Mouse (Mus musculus): ENCODE measurements around the gene Iars.
"Not testable (repeated sequence)": the region's sequence is repeated elsewhere in the genome, so short reads cannot be mapped to it uniquely, and the experiment has no call there.

Iars gene

GRCm38 (mm10) chr13:49712047-49712721 is 30.3 kb downstream of the Iars start:
- in situ Hi-C loops (cut with MboI; ENCODE audit: low pct_unique_long_range_greater_than_20kb in 1 of 2, low sequenced_read_pairs in 2 of 2, unreplicated experiment in 1 of 2) = loop anchor here (10.0 to 25.0 kb wide), 2 partner anchors 47 to 800 kb away; no protein-coding TSS in a partner anchor

GRCm38 (mm10) chr13:49719310-49719709 is 37.4 kb downstream of the Iars start:
- in situ Hi-C loops (cut with MboI; ENCODE audit: low pct_unique_long_range_greater_than_20kb in 1 of 2, low sequenced_read_pairs in 2 of 2, unreplicated experiment in 1 of 2) = loop anchor here (10.0 to 25.0 kb wide), 2 partner anchors 55 to 807 kb away; no protein-coding TSS in a partner anchor

GRCm38 (mm10) chr13:49736430-49736829 is 54.5 kb downstream of the Iars start:
- in situ Hi-C loops (cut with MboI; ENCODE audit: low pct_unique_long_range_greater_than_20kb in 1 of 2, low sequenced_read_pairs in 2 of 2, unreplicated experiment in 1 of 2) = no loop called here

- in situ Hi-C loops (cut with MboI; ENCODE audit: low pct_unique_long_range_greater_than_20kb in 1 of 2, low sequenced_read_pairs in 2 of 2, unreplicated experiment in 1 of 2) = no loop called here
Measured at GRCm38 (mm10) chr13:49738011-49738410, 56.1 kb downstream of the Iars start.

- in situ Hi-C loops (cut with MboI; ENCODE audit: low pct_unique_long_range_greater_than_20kb in 1 of 2, low sequenced_read_pairs in 2 of 2, unreplicated experiment in 1 of 2) = no loop called here
Measured at GRCm38 (mm10) chr13:49741285-49742040, 59.6 kb downstream of the Iars start.

GRCm38 (mm10) chr13:49756591-49756990 is 74.7 kb downstream of the Iars start:
- in situ Hi-C loops (cut with MboI; ENCODE audit: low pct_unique_long_range_greater_than_20kb in 1 of 2, low sequenced_read_pairs in 2 of 2, unreplicated experiment in 1 of 2) = no loop called here

- in situ Hi-C loops (cut with MboI; ENCODE audit: low pct_unique_long_range_greater_than_20kb in 1 of 2, low sequenced_read_pairs in 2 of 2, unreplicated experiment in 1 of 2) = no loop called here
Measured at GRCm38 (mm10) chr13:49757966-49758365, 76.1 kb downstream of the Iars start.

GRCm38 (mm10) chr13:49760675-49761074 is 78.8 kb downstream of the Iars start:
- in situ Hi-C loops (cut with MboI; ENCODE audit: low pct_unique_long_range_greater_than_20kb in 1 of 2, low sequenced_read_pairs in 2 of 2, unreplicated experiment in 1 of 2) = no loop called here

GRCm38 (mm10) chr13:49762208-49762607 is 80.3 kb downstream of the Iars start:
- in situ Hi-C loops (cut with MboI; ENCODE audit: low pct_unique_long_range_greater_than_20kb in 1 of 2, low sequenced_read_pairs in 2 of 2, unreplicated experiment in 1 of 2) = no loop called here

- in situ Hi-C loops (cut with MboI; ENCODE audit: low pct_unique_long_range_greater_than_20kb in 1 of 2, low sequenced_read_pairs in 2 of 2, unreplicated experiment in 1 of 2) = no loop called here
Measured at GRCm38 (mm10) chr13:49765306-49765705, 83.4 kb downstream of the Iars start.

GRCm38 (mm10) chr13:49766269-49766668 is 84.4 kb downstream of the Iars start:
- in situ Hi-C loops (cut with MboI; ENCODE audit: low pct_unique_long_range_greater_than_20kb in 1 of 2, low sequenced_read_pairs in 2 of 2, unreplicated experiment in 1 of 2) = no loop called here

- in situ Hi-C loops (cut with MboI; ENCODE audit: low pct_unique_long_range_greater_than_20kb in 1 of 2, low sequenced_read_pairs in 2 of 2, unreplicated experiment in 1 of 2) = no loop called here
Measured at GRCm38 (mm10) chr13:49768048-49768447, 86.1 kb downstream of the Iars start.

GRCm38 (mm10) chr13:49769111-49769510 is 87.2 kb downstream of the Iars start:
- in situ Hi-C loops (cut with MboI; ENCODE audit: low pct_unique_long_range_greater_than_20kb in 1 of 2, low sequenced_read_pairs in 2 of 2, unreplicated experiment in 1 of 2) = no loop called here

- in situ Hi-C loops (cut with MboI; ENCODE audit: low pct_unique_long_range_greater_than_20kb in 1 of 2, low sequenced_read_pairs in 2 of 2, unreplicated experiment in 1 of 2) = not testable (repeated sequence)
Measured at GRCm38 (mm10) chr13:49771536-49771935, 89.6 kb downstream of the Iars start.

All from mouse embryonic stem cell (cell line).